Mouse (Mus musculus) liver, embryonic 13.5 days (tissue): Measurements from ENCODE around the gene Dxo. TPM values are rescaled to one million over a fixed set of nuclear protein-coding genes. Genes with fewer than 3 reads are reported as not detected.

Experiments
- ATAC-seq: fragments of 200-750 bp; cut with Nextera tagmentation; 2 replicates; pipeline ENCODE4 v1.8.0; 2017; ENCODE audit warnings: low read depth, mild to moderate bottlenecking, moderate number of reproducible peaks, moderate library complexity
- DNase-seq: peaks from one replicate; pipeline ENCODE4 v3.0.0; 2022
- H3K27ac ChIP-seq: fragments of 300-500 bp; sonication (generic); 2 replicates; pipeline ENCODE4 v1.5.1; 2015; ENCODE audit warnings: moderate library complexity, mild to moderate bottlenecking, inconsistent platforms
- H3K27me3 ChIP-seq: fragments of 300-500 bp; sonication (generic); 2 replicates; pipeline ENCODE4 v1.6.1; 2015; ENCODE audit warnings: mild to moderate bottlenecking, inconsistent platforms
- H3K36me3 ChIP-seq: fragments of 300-500 bp; sonication (generic); 2 replicates; pipeline ENCODE4 v1.6.1; 2015; ENCODE audit warnings: mild to moderate bottlenecking, inconsistent platforms
- H3K4me1 ChIP-seq: fragments of 300-500 bp; sonication (generic); replicated peaks from 2 replicates; pipeline ENCODE4 v1.6.1; 2015; ENCODE audit warnings: inconsistent platforms
- H3K4me2 ChIP-seq: fragments of 300-500 bp; sonication (generic); 2 replicates; pipeline ENCODE4 v1.6.1; 2015; ENCODE audit warnings: inconsistent platforms, mild to moderate bottlenecking, moderate library complexity
- H3K4me3 ChIP-seq: fragments of 300-500 bp; sonication (generic); replicated peaks from 2 replicates; pipeline ENCODE4 v1.5.1; 2015; ENCODE audit warnings: mild to moderate bottlenecking, inconsistent platforms
- H3K9ac ChIP-seq: fragments of 300-500 bp; sonication (generic); 2 replicates; pipeline ENCODE4 v1.6.1; 2015; ENCODE audit warnings: mild to moderate bottlenecking, inconsistent platforms
- H3K9me3 ChIP-seq: fragments of 300-500 bp; sonication (generic); replicated peaks from 2 replicates; pipeline ENCODE4 v1.6.1; 2016; ENCODE audit warnings: inconsistent platforms
- WGBS: fragments of 180-500 bp; shearing (Covaris S2); methylation state at CpG from one replicate; pipeline ENCODE4 v1.1.7; 2015; ENCODE audit not compliant: insufficient replicate concordance; 5-methylcytosine and 5-hydroxymethylcytosine counted together
- polyA plus RNA-seq: library from polyadenylated mRNA; unstranded; fragments of >200 nt; fragmentation: Nextera tagmentation; extraction: Ambion mirVana; gene quantifications from 2 replicates; pipeline ENCODE4 v1.2.1, GENCODE M21; 2015

The Dxo gene
- polyA plus RNA-seq, 1 experiment from 2014 or later: 30.9 TPM

- WGBS: 51% methylated on average over 3 of the region's 3 CpGs
- Histone ChIP-seq H3K9me3 (no peaks in the 10 kb centered on the region), H3K4me2 (no peak overlapping the region), H3K27me3 (no peaks in the 10 kb centered on the region), H3K4me1 (peaks cover 61% of the 10 kb centered on the region), H3K4me3 (no peak overlapping the region), H3K9ac (no peak overlapping the region), H3K36me3 (peaks cover 65% of the 10 kb centered on the region), H3K27ac (no peak overlapping the region; the same call in 1 of the 2 replicates)
- no peak for DNase-seq
- 0 out of 2 replicates have a peak, but pooled peaks have one; percentile 21 for ATAC-seq
These were observed 19.0 kb downstream of the Dxo start for GRCm38 (mm10) chr17:34855825-34856224.

DNA sequence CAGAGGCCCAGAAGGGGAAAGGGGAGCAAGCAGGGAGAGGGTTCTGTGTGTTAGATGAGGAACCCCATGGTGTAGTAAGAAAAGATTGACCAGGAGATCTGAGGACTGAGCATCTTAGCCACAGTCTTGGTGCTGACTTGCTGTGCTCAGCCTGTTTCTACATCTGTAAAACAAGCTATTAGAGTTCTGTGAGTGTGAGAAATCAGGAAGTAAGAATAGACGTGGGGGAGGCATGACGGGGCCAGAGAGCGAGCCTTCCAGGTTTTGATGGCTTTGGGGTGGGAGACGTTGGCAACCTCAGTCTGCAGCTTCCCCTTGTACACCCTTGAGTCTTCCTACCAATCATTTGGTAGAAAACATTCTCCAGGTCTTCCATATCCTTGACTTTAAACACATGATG is 21.9 kb downstream of the Dxo start:
- H3K27ac ChIP-seq: no peak overlapping the region
- no peak overlapping the region for H3K9ac ChIP-seq

DNA sequence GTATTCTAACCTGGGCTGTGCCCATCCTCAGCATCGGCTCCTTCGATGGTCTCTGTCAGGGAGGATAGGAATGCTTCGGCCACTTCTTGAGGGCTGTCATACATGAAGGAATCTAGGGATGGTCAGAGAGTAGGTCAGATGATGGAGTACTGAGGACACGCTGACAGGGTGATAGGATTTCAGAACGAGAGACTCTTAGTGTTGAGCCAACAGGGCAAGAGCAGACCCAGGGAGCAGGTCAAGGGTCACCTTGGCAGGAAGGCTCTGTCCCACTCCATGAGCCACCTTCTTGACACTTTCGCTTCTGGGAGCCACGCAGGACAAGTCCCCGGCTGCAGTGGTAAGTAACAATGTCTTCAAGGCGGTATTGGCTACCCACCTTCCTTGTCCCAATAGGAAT is 23.7 kb downstream of the Dxo start:
- H3K4me3 ChIP-seq: peak overlapping the region; percentile 41

More for the DNA sequence above, 21.9 kb downstream of the Dxo start:
- ATAC-seq: no peak
- Histone ChIP-seq H3K4me2 (no peak overlapping the region), H3K36me3 (peaks cover 49% of the 10 kb centered on the region), H3K9me3 (no peaks in the 10 kb centered on the region), H3K4me1 (peaks cover 43% of the 10 kb centered on the region), H3K27me3 (no peaks in the 10 kb centered on the region), H3K4me3 (no peak overlapping the region)
- no peak for DNase-seq
- WGBS: 36% methylated on average over 4 of the region's 4 CpGs

GRCm38 (mm10) chr17:34861704-34862415 is 25.0 kb downstream of the Dxo start:
- ATAC-seq (peak; percentile 71), DNase-seq (no peak)
- H3K4me3 ChIP-seq: peak overlapping the region; percentile 41
- no peaks in the 10 kb centered on the region for H3K9me3 ChIP-seq
- peaks cover 33% of the 10 kb centered on the region for H3K4me1 ChIP-seq
- peak overlapping the region; percentile 49 for H3K4me2 ChIP-seq
- 47% methylated on average over 13 of the region's 13 CpGs for WGBS
- 0 out of 2 replicates have a peak, but pooled peaks cover 6% of the 10 kb centered on the region for H3K27me3 ChIP-seq
- H3K9ac ChIP-seq: peak overlapping the region; percentile 48
- H3K27ac ChIP-seq: peak overlapping the region; percentile 58
- H3K36me3 ChIP-seq: peaks cover 18% of the 10 kb centered on the region

More for the DNA sequence above, 23.7 kb downstream of the Dxo start:
- H3K36me3 ChIP-seq: peaks cover 31% of the 10 kb centered on the region
- 71% methylated on average over 9 of the region's 9 CpGs for WGBS
- H3K27ac ChIP-seq: no peak overlapping the region
- H3K27me3 ChIP-seq: 0 out of 2 replicates have a peak, but pooled peaks cover 6% of the 10 kb centered on the region
- no peaks in the 10 kb centered on the region for H3K9me3 ChIP-seq
- ATAC-seq (no peak), DNase-seq (no peak)
- peaks cover 33% of the 10 kb centered on the region for H3K4me1 ChIP-seq
- H3K9ac ChIP-seq: no peak overlapping the region
- H3K4me2 ChIP-seq: peak overlapping the region; percentile 49

DNA sequence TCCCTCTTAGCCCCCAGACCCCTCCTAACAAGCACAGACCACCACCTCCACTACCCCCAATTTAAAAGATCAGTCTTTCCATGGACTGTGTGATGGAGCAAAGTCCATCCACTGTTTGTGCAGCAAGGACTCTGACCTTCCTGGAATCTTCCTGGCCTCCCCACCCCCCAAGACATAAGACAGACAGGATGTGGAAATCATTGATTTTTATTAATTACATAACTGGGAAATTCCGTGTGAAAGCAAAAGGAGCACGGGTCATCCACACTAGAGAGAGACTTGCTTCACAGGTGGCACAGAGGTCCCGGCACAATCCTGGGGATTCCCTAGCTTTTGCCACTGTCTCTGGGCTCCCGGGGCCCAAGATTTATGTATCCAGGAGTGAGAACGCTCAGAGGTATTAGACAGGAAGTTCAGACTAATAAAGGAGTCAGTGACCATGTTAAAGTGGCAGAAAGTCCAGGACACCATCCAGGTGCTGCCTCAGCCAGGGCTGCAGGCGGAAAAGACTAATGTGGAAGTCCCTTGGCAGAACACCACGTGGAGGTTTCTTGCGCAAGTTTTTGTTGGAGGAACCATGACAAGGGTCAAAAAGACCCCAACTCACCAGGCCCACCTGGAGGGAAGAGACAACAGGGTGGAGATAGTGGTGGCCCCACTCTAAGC is 25.7 kb downstream of the Dxo start, which contains the start of gene Cfb:
Cfb (minus strand) TSS at position 103 of the 666 bp plus-strand sequence.
- peaks cover 11% of the 10 kb centered on the region for H3K36me3 ChIP-seq
- peak within 1 kb of the TSS; percentile 49 for H3K4me2 ChIP-seq
- H3K27me3 ChIP-seq: 0 out of 2 replicates have a peak, but pooled peaks cover 6% of the 10 kb centered on the region
- ATAC-seq (peak; percentile 60), DNase-seq (no peak)
- peaks cover 33% of the 10 kb centered on the region for H3K4me1 ChIP-seq
- 38% methylated on average over 8 of the region's 8 CpGs for WGBS
- peak within 1 kb of the TSS; percentile 41 for H3K4me3 ChIP-seq
- H3K9ac ChIP-seq: peak within 1 kb of the TSS; percentile 48
- peak within 1 kb of the TSS; percentile 58 for H3K27ac ChIP-seq
- no peaks in the 10 kb centered on the region for H3K9me3 ChIP-seq

DNA sequence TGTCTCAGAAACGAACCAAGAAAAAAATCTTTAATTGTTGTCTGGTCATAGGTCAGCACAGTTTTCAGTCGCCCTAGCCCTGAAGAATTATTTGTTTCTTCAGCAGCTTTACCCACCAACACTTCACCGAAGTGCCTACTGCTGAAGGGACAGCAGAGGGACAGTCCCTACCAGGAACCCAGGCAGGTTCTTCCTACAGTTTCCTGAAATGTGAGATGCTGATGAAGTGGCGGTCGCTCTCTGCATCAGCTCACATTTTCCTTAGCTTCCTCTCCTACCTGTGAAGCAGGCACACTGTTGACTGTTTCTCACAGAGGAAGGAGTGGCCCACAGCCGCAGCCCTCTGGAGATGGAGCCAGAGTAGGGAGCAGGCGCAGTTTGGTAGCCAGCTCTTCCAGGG is 29.2 kb downstream of the Dxo start:
- H3K27ac ChIP-seq: no peak overlapping the region
- no peak overlapping the region for H3K4me2 ChIP-seq
- 43% methylated on average over 7 of the region's 7 CpGs for WGBS
- H3K4me3 ChIP-seq: no peak overlapping the region
- ATAC-seq: no peak
- H3K4me1 ChIP-seq: peaks cover 4% of the 10 kb centered on the region
- H3K36me3 ChIP-seq: no peaks in the 10 kb centered on the region
- H3K9me3 ChIP-seq: no peaks in the 10 kb centered on the region
- no peak overlapping the region for H3K9ac ChIP-seq
- 0 out of 2 replicates have a peak, but pooled peaks cover 6% of the 10 kb centered on the region for H3K27me3 ChIP-seq
- no peak for DNase-seq

DNA sequence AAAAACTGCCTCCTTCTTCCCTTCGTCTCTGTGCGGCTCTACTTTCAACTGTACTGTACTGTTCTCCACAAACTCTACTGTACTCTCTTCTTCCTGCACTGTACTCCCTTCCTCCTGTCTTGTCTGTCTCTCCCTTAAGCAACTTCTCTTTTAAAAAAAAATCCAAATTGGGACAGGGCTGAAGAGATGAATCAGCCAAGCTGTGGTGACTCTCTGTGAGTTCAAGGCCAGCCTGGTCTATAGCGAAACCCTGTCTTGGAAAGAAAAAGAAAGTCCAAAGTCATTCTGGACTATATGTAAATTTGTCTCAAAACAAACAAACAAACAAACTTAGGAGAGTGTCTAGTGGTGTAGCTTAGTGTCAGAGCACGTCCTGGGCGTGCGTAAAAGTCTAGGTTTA is 37.5 kb downstream of the Dxo start:
- Histone ChIP-seq H3K9ac (no peak overlapping the region), H3K36me3 (no peaks in the 10 kb centered on the region), H3K4me3 (no peak overlapping the region), H3K27ac (no peak overlapping the region), H3K9me3 (no peaks in the 10 kb centered on the region), H3K4me1 (no peaks in the 10 kb centered on the region; the same call in 1 of the 2 replicates), H3K27me3 (no peaks in the 10 kb centered on the region; the same call in 1 of the 2 replicates), H3K4me2 (no peak overlapping the region)
- ATAC-seq: no peak
- DNase-seq: no peak
- WGBS: 70% methylated on average over 6 of the region's 6 CpGs

DNA sequence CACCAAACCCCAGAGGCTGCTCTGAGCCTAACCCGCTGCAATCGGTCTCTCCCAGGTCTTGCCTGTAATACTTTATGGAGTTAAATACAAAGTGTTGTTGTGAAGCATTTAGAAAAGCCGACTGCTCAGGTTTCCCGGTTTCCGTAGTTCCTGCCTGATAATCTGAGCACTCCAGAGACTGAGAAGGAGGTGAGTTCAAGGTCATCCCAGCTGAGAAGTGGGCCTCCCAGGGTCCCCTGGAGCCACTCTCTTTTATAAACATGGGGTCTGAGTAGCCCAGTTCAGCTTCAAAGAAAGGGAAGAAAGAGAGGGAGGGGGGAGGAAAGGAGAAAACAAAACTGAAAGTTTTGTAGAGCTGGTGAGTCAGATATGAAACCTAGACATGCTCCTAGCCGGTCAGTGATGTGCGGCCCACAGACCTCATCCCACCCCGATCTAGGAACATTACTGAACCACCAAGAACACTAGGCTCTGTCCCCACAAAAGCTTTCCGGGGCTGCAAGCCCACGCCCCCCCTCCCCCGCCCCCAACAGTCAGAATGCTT is 42.6 kb downstream of the Dxo start, which contains the start of gene Zbtb12:
Zbtb12 (plus strand) TSS at position 148 of the 544 bp plus-strand sequence.
- ATAC-seq: no peak
- Histone ChIP-seq H3K4me3 (no peak within 1 kb of the TSS), H3K27me3 (no peaks in the 10 kb centered on the region), H3K36me3 (no peaks in the 10 kb centered on the region), H3K27ac (no peak within 1 kb of the TSS), H3K4me2 (no peak within 1 kb of the TSS), H3K9me3 (no peaks in the 10 kb centered on the region), H3K4me1 (peaks cover 21% of the 10 kb centered on the region), H3K9ac (no peak within 1 kb of the TSS)
- WGBS: 57% methylated on average over 11 of the region's 11 CpGs
- DNase-seq: no peak

DNA sequence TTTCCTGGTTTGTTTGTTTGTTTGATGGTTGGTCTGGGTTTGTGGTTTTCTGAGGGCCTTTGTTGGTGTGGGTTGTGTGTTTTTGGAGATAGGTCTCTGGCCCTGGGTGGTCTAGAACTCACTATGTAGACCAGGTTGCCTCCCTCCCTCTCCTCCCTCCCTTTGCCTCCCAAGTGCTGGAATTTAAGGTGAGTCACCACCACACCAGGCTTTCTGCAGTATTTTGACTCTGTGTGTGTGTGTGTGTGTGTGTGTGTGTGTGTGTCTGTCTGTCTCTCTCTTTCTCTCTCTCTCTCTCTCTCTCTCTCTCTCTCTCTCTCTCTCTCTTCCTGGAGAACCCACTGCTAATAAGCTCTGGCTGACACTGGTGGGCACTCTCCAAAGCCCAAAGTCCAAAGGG is 44.3 kb downstream of the Dxo start:
- no peaks in the 10 kb centered on the region for H3K27me3 ChIP-seq
- ATAC-seq (no peak), DNase-seq (no peak)
- H3K4me1 ChIP-seq: peaks cover 37% of the 10 kb centered on the region
- no peak overlapping the region for H3K27ac ChIP-seq
- H3K36me3 ChIP-seq: no peaks in the 10 kb centered on the region
- peak overlapping the region; percentile 59 for H3K4me2 ChIP-seq
- H3K9me3 ChIP-seq: no peaks in the 10 kb centered on the region
- no peak overlapping the region for H3K9ac ChIP-seq
- H3K4me3 ChIP-seq: peak overlapping the region; percentile 44

- Histone ChIP-seq H3K9me3 (no peaks in the 10 kb centered on the region), H3K27ac (peak within 1 kb of the TSS; percentile 29; the same call in 1 of the 2 replicates), H3K4me3 (peak within 1 kb of the TSS; percentile 44), H3K27me3 (no peaks in the 10 kb centered on the region), H3K36me3 (no peaks in the 10 kb centered on the region), H3K9ac (peak within 1 kb of the TSS; percentile 36), H3K4me1 (peaks cover 37% of the 10 kb centered on the region), H3K4me2 (peak within 1 kb of the TSS; percentile 59)
- DNase-seq: no peak
- 24% methylated on average over 15 of the region's 15 CpGs for WGBS
- peak; percentile 55; the same call in 1 of the 2 replicates for ATAC-seq
These were observed 45.0 kb downstream of the Dxo start, which contains the start of gene Gm20547 for GRCm38 (mm10) chr17:34881683-34882310. Gene Gm20547, minus strand, starts transcription at chr17:34882042.

- H3K4me1 ChIP-seq: peaks cover 37% of the 10 kb centered on the region
- DNase-seq (no peak), ATAC-seq (no peak)
- H3K27me3 ChIP-seq: no peaks in the 10 kb centered on the region
- H3K4me3 ChIP-seq: no peak overlapping the region
- no peaks in the 10 kb centered on the region for H3K9me3 ChIP-seq
- H3K36me3 ChIP-seq: no peaks in the 10 kb centered on the region
- no peak overlapping the region for H3K4me2 ChIP-seq
- no peak overlapping the region for H3K9ac ChIP-seq
- WGBS: 55% methylated on average over 3 of the region's 3 CpGs
- no peak overlapping the region for H3K27ac ChIP-seq
These were observed 46.5 kb downstream of the Dxo start for GRCm38 (mm10) chr17:34883332-34883731.
